Mouse (Mus musculus) ovary, postnatal 36 days (tissue): ENCODE results near the gene Lrrc46.

Experiments used
- DNase-seq: peaks from one replicate; pipeline ENCODE4 v3.0.0; 2022; ENCODE audit warnings: low spot score, mixed read lengths

Lrrc46 gene

GRCm38 (mm10) chr11:97013121-97013670 is 28.0 kb downstream of the Lrrc46 start, which contains the start of gene Sp6:
Sp6 (plus strand) TSS chr11:97013394.
- no peak for DNase-seq

GRCm38 (mm10) chr11:97009198-97009790 is 31.9 kb downstream of the Lrrc46 start:
- DNase-seq: no peak

- DNase-seq: no peak
These were observed 34.0 kb downstream of the Lrrc46 start for GRCm38 (mm10) chr11:97007093-97007794.

GRCm38 (mm10) chr11:97003170-97003569 is 38.0 kb downstream of the Lrrc46 start:
- no peak for DNase-seq

GRCm38 (mm10) chr11:96997380-96997956 is 43.7 kb downstream of the Lrrc46 start:
- peak; percentile 50 for DNase-seq

DNA sequence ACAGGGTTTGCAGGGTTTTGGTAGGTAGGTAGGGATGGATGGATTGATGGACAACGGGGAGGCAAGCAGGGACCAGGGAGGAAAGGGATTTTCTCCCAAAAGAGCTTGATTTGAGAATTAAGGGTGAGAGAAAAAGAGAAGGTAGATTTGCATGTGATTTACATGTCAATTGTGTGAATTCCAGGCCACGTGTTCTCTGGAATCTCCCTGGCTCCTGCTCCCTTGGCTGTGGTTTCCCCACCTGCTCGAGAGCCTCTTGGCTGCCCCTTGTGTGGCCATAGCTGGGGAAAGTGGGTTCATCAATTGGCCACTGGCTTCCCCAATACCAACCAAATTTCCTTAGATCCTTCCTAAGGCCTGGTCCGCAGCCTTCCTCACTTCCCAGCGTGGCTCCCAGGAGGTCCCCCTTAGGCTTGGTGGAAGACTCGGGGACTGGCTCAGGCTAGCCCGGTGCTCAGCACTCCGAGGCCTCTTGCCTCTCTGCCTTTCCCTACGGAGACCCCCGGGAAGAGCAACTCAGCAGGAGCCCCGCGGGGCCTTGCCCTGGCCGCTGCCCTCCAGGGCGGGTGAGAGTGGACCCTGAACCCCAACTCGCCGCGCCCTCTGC is 44.3 kb downstream of the Lrrc46 start:
- no peak for DNase-seq

GRCm38 (mm10) chr11:96995836-96996772 is 45.1 kb downstream of the Lrrc46 start:
- DNase-seq: no peak

GRCm38 (mm10) chr11:96995031-96995430 is 46.2 kb downstream of the Lrrc46 start:
- no peak for DNase-seq

DNA sequence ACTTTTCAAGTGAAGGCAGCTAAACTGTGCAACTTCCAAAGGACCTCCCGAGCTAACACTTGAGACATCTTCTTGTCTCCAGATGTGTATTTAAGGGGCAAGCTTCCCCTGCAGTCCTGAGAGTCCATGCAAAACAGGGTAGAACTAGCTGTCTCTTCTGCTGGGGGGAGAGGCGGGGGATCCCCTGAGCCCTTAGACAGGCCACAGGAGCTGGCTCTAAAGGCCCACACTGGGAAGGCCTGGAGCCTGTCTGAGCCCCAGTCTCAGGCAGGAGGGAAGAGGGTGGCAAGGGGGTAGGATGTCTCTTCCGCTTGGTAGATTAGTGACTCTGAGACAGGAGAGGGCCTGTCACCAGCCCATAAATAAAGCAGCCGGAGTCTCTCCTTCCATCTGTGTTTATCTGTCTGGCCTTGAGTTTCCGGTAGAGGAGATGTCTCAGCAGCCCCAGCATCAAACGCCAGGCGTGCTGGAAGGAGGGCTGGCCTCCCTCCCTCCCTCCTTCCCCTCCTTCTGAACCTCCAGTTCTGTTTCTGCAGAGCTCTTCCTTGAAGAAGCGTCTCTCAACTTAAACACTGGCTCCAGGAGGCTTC is 48.4 kb downstream of the Lrrc46 start:
- no peak for DNase-seq

DNA sequence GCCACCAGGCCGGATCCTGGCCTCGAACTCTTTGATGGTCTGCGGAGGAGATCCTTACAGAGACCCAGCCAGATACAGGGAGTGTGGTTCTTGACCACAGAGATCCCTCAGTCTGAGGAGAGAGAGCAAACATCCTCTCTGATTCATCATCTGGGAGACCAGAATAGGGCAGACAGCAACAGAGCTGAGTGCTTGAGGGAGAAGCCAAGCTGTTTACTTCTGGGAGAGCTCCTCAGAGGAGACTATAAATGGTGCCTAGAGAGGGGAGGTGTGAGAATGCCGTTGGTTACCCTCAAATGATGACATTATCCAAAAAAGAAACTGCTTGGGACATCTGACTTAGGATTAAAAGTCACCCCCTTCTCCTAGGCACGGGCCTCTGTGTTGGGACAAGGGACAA is 49.7 kb downstream of the Lrrc46 start:
- no peak for DNase-seq

DNA sequence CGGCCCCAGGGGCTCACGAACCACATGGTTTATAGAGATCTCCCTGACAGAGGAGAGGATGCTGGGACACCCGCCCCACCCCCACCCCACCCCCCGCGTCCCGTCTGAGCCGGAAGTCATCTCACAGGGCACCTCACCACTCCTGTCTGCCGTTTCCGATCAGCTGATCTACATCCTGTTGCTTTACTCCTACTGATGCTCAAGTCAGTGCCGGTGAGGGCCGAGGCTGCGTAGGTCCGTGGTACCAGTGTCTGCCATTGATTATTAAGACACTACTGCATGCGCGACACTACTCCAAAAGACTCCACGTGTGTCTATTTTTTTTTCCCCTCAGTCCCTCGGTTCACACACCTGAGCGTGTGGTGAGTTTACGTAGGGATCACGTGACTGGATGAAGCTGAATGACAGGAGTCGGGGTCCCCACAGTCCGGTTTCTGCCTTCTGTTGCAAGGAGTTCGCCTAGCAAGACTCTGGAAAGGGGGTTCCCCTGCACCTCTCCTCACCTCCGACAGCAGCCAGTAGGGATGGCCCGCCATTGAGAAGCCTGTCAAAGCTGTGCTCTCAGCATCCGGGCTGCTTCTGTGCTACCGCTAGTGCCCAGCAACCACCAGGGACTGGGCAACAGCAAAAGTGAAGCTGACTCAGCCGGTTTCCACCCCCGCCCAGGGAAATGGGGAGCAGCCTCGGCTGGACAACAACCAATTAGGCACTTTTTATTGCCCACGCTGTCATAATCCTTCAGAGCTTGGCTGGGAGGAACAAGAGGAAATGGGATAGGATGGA is 53.1 kb downstream of the Lrrc46 start:
- no peak for DNase-seq

DNA sequence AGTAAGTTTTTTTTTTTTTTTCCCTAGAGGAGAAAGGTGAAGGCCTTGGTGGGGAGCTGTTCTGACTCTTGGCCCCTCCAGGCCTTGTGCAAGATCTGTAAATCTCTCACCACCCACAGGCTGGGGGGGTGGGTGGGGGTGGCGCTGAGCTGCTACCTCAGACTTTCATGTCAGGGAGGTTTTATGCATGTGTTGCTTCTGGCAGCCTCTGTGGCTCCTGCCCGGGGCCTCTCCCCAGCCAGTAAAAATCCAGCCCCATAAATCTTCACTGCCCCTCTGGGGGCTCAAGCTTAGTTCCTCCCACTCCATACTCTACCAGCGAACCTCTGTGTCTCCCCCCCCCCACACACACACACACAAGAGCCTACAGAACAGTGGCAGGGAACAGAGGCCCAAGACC is 54.7 kb downstream of the Lrrc46 start:
- no peak for DNase-seq

DNA sequence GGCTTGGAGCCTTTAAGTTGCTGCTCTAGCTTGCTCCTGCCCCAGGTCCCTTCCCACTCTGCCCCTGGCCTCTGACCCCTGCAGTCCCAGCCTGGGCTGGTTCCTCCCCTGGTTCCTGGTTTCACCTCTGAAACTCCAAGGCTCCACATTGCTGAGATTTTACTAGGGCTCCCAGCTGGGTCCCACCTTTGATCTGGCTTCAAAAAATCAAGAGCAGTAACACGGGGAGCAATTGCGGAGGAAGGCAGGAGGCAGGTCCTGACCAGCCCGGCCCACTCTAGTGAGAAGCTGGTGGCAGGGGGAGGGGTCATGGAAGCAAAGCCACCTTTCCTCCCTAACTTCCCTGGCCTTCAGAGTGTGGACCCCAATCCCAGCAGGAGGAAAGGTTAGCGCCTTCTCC is 56.3 kb downstream of the Lrrc46 start:
- DNase-seq: no peak
